Mouse (Mus musculus) T-helper 2 cell (primary cell): ENCODE measurements around the gene Tnrc6a.

ENCODE experiments used
- in situ Hi-C: fragments of 300-600 bp; cut with MboI, MseI; formaldehyde crosslinking; loops from one replicate; pipeline ENCODE4 v1.15.1; 2025; ENCODE audit warnings: high pct_unique_total_duplicates

Gene Tnrc6a

DNA sequence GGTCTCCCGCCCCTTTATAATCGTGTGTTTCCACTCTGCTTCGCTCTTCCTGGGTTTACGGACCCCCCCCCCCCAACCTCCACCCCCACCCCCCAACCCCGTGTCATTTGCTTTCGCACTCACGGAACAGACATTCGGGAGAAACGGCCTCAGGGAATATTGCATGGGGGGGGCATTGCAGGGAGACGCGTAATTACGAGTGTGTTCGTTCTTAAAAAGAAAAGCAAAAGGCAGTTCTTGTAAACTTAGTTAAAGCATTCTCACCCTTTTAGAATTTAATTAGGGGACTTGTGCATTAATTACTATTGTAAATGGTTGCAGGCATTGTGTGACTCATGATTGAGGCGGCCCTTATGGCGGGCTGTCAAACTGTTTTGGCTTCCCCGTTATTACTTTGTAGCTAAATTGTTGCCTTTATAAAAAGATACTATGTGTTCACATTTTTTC, 1.1 kb downstream of the Tnrc6a start:
- in situ Hi-C loops = no loop called here

DNA sequence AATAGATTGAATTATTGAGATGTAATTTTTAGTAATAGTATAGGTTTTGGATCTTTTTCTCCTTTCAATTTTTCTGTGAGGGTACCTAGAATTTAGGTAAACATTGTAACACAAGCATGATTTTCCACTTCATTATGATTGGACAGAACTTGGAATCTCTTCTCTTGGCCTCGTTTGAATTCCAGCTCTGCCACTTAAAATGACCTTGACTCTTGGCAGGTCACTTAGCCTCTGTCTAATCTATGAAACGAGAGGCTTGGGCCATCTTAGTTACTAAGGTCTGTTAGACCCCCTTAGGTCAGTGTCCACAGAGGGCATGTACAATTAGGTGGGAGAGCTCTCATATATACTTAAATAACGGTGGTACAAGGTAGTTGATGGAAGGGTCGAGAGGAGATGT, 2.4 kb downstream of the Tnrc6a start:
- in situ Hi-C loops = no loop called here

DNA sequence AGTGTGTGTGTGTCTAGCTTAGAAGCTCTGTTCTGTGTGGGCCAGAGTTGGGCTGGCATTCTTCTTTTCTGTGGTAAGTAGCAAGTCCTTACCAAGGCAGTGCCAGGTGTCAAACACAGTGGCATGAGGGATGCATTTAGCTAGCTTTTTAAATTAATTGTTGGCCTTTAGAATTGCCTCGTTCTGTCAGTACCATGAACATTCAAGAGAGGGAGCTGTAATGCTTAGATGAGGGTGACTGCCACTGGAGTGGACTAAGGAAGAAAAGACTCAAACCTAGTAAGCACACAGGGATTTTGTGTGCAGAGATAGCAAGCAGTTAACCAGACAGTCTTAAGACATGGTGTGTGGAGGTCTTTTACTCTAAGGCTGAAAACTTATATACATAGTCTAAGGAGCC, 3.6 kb downstream of the Tnrc6a start:
- in situ Hi-C loops = no loop called here

DNA sequence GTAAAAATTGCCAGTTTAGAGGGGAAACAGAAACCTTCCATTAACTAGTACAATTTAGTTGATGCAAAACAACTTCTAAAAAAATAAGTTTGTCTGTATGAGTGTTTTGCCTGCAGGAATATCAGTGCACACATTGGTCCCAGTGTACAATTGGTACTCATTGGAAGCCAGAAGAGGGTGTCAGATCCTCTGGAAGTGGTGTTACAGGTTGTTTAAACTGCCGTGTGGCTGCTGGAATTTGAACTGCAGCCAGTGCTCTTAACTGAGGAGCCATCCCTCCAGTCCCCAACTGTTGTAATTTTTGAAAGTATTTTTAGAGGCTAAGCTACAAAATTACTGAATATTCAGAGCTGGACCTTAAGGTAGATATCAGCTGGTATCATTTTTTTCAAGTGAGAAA, 4.3 kb downstream of the Tnrc6a start:
- in situ Hi-C loops = no loop called here

DNA sequence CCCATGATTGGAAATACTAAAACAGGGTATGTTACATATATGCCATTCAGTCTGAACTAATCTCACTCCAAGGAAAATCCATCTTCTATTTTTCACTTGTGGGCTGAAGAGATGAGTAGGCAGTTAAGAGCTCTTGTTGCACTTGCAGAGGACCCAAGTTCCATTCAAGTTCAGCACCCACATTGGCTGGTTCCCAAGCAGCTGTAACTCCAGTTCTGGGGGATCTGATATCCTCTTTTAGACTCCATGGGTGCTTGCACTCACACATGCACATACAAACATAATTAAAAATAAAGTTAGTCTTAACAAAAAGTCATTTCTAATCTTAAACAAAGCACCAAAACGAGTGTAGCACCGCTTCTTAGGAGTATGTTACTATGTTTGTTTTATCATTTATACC, 5.4 kb downstream of the Tnrc6a start:
- in situ Hi-C loops = no loop called here

- in situ Hi-C loops = no loop called here
Measured at GRCm38 (mm10) chr7:123130198-123130597, 6.5 kb downstream of the Tnrc6a start.

GRCm38 (mm10) chr7:123132401-123132800, 8.7 kb downstream of the Tnrc6a start:
- in situ Hi-C loops = no loop called here

DNA sequence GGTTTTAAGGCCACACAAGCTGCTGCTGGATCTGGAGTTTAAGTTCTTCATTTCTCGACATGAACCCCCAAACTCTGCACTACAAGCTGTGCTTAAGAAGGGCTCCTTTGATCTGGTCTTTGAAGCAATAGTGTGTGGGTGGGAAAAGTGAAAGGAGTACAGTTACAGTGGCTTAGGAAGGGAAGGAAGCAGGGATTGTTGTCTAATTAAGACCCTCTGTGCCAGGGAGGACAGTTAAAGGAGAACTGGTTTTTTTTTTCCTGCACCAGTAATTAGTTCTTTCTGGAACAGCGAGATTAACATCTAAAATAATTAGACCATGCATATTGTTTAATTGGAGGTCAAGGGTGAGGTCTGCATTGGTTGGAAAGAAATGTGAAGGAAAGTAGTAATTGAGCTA, 11.2 kb downstream of the Tnrc6a start:
- in situ Hi-C loops = no loop called here

DNA sequence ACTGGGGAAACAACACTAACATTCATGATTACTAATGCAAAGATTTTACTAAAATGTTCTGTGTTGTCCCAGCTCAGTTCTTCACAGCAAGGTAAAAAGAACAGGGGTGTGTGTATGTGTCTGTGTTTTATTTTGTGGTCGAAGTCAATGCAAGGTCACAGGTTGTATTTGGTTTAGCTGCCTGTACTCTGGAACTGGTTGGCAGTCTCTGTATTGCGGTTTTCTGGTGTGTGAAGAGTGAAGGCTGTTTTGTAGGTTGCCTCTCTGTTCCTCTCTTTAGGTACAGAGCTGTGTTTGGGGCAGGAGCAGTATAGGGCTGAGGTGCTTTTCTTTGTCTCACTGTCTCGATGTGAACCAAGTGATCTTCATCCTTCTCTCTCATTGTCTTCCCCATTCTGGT, 12.0 kb downstream of the Tnrc6a start:
- in situ Hi-C loops = no loop called here

GRCm38 (mm10) chr7:123138001-123138400, 14.3 kb downstream of the Tnrc6a start:
- in situ Hi-C loops = no loop called here

- in situ Hi-C loops = no loop called here
Measured at GRCm38 (mm10) chr7:123146141-123146846, 22.6 kb downstream of the Tnrc6a start.

GRCm38 (mm10) chr7:123147787-123148186, 24.1 kb downstream of the Tnrc6a start:
- in situ Hi-C loops = no loop called here

DNA sequence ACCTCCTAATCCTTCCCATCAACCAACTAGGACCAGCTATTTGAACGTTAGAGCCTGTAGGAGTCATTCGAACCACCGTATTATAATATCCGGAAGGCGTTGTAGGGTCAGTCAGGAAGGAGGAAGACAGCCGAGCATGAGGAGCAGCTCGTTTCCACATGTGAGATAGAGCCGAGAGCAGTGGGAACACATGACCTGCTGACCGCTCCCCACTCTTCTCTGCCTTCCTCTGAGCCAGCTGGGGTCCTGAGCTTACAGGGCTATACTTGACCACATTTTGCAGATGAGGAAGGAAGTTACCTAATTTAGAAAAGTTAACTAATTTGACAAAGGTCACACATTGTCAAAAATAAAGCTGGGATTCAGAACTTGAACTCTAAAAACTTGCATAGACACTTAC, 25.2 kb downstream of the Tnrc6a start:
- in situ Hi-C loops = no loop called here

DNA sequence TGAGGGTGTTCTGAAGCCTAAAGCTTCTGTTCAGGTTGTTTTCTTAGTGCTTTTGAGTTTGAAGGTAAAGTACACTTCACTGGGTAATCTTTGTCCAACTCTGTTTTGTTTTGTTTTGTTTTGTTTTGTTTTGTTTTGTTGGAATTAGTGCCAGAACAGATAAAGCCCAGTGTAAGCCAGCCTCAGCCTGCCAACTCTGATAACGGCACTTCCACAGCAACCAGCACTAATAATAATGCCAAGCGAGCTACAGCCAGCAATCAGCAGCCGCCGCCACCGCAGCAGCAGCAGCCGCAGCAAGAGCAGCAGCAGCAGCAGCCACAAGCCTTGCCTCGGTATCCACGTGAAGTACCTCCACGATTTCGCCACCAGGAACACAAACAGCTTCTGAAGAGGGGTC, 38.7 kb downstream of the Tnrc6a start:
- in situ Hi-C loops = no loop called here

- in situ Hi-C loops = no loop called here
Measured at GRCm38 (mm10) chr7:123167436-123167835, 43.8 kb downstream of the Tnrc6a start.

DNA sequence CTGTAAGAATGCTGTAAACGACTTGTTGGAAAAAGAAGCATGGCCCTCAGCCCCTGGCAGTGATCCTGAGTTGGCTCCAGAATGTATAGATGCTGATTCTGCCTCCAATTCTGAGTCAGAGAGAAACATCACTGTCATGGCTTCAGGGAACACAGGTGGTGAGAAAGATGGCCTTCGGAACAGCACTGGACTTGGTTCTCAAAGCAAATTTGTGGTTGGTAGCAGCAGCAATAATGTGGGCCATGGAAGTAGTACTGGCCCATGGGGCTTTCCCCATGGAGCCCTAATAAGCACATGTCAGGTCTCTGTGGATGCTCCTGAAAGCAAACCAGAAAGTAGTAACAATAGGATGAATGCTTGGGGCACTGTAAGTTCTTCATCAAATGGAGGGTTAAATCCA, 45.9 kb downstream of the Tnrc6a start:
- in situ Hi-C loops = no loop called here

DNA sequence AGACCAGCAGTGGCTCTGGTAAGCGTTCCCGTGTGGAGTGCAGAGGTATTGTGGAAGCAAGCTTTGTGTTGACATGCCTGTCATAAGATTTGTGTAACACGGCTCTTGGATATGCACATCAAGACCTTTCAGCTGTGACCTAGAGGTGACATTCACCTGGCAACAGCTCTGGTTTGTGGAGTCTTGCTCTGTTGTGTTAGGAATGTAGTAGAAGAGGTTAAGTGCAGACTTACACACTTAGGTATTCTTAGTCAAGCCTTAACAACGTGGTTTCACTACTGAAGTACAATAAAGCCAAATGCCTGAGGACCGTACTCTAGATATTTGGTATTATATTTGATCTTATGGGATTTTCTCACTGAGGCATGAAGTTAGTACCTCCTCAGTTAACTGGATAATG, 48.4 kb downstream of the Tnrc6a start:
- in situ Hi-C loops = no loop called here

DNA sequence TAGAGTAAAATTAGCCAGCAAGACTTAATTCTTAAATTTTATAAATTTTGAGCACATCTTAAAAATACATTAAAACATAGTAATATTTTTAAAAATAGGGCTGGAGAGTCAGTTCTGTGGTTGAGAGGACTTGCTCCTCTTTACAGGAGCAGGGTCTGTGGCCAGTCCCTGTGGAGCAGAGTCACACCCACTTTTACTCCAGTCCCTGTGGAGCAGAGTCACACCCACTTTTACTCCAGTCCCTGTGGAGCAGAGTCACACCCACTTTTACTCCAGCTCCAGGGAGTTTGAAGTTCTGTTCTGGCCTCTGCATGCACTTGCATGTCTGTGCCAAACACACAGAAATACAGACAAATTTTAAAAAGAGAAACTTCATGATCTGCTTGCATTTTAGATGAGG, 53.5 kb downstream of the Tnrc6a start:
- in situ Hi-C loops = loop anchor here (25.0 kb wide), 1 partner anchor 1040 kb away; the partner anchor contains the start of genes Dctn5 and Palb2

DNA sequence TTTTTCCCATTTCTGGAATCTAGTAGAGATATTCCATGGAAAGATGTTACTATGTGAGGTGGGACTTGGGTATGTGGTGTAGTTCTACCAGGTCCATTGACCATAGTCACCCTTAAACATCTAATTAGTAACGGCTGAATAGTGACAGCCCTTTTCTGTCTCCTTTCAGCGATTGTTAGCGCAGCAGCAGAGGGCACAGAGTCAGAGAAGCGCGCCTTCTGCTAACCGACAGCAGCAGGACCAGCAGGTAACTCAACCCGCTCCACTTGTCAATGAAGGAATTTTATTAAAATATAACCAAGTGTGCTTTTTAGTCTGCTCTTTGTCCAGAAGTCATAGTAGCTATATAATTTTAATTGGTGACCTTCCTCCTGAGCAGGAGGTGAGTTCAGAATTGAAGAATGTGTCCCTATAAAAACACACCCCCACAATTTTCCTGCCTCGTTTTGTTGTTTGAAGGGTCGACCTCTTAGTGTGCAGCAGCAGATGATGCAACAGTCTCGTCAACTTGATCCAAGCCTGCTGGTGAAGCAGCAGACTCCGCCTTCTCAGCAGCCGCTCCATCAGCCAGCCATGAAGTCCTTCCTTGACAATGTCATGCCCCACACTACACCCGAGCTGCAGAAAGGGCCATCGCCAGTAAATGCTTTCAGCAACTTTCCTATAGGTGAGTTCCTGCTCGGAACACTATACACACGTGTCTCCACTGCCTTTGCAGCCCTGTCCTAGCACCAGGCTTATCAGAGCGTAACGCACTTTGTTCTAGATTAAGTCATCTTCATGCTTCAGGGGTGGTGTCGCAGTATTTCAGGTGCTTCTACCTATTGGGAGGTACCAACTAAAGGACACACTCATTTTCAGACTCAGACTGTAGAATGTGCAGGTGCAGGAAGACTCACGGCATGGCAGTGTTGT, 58.4 kb downstream of the Tnrc6a start:
- in situ Hi-C loops = loop anchor here (25.0 kb wide), 1 partner anchor 1045 kb away; the partner anchor contains the start of genes Dctn5 and Palb2

GRCm38 (mm10) chr7:123184891-123185290, 61.2 kb downstream of the Tnrc6a start:
- in situ Hi-C loops = loop anchor here (25.0 kb wide), 1 partner anchor 1048 kb away; the partner anchor contains the start of genes Dctn5 and Palb2

DNA sequence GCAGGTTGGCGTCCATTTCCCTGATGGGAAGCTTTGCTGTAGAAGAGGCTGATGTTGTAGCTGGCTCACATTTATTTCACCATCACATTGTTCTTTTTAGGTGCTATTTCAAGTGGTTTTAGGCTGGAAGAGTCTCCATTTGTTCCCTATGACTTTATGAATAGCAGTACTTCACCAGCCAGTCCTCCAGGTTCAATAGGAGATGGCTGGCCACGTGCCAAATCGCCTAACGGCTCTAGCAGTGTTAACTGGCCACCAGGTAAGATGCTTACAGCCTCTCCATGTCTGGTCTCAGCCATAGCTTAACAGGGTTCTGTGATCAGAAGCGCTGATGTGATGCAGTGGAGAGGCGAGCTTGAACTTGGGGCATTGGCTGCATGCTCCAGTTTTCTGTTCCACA, 62.8 kb downstream of the Tnrc6a start:
- in situ Hi-C loops = loop anchor here (25.0 kb wide), 1 partner anchor 1049 kb away; the partner anchor contains the start of genes Dctn5 and Palb2

- in situ Hi-C loops = loop anchor here (25.0 kb wide), 1 partner anchor 1050 kb away; the partner anchor contains the start of genes Dctn5 and Palb2
Measured at GRCm38 (mm10) chr7:123187246-123187645, 63.6 kb downstream of the Tnrc6a start.
